Mouse (Mus musculus): ENCODE data around the gene Mc1r.
A peak's percentile ranks its signal among the peaks of the same experiment; 100 is the strongest.
"Not testable (repeated sequence)": the region's sequence is repeated elsewhere in the genome, so short reads cannot be mapped to it uniquely, and the experiment has no call there.

Gene Mc1r

DNA sequence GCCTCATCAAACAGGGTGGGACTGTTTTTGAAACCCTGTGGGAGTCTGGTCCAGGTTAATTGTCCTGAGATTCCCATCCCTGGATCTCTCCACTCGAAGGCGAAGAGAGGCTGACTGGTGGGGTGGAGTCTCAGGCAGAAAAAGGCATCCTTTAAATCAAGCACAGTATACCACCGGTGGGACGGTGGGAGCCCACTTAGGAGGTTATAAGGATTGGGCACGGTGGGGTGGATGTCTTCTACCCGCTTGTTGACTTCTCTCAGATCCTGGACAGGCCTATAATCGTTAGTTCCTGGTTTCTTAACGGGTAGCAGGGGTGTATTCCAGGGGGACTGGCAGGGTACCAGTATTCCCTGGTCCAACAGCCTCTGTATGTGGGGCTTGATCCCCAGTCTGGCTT, 24.0 kb downstream of the Mc1r start:
- DNase-seq (ENCODE audit: low read depth, low spot score), result not testable (repeated sequence)

DNA sequence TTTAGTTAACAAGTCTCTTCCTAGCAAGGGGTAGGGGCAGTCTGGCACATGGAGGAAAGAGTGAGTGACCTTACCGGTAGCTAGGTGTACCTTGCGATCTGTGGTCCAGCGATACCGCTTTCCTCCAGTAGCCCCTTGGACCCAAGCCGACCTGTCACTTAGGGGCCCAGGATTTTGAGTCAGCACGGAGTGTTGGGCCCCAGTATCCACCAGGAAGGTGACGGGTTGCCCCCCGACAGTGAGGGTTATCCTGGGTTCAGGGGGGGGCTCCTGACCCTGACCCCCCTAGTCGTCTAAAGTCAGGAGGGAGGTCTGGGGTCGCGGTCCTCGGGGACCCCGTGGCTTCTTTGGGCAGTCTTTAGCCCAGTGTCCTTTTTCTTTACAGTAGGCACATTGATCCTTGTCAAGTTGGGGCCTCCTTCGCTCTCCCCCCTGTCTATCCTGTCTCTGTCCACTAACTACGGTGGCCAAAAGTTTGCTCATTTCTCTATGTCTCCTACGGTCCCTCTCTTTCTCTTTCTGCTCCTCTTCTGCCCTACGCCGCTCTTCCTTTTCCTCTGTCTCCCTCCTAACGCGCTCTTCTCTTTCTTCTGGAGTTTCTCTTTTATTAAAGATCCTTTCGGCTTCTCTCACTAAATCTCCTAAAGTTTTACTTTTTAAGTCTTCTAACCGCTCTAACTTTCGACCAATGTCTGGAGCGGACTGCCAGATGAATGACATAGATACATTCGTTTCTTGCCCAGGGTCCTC, 24.9 kb downstream of the Mc1r start:
- DNase-seq (ENCODE audit: low read depth, low spot score), result no peak

GRCm38 (mm10) chr8:123432381-123432780, 25.5 kb downstream of the Mc1r start:
- peak; percentile 63 for DNase-seq (ENCODE audit: low read depth, low spot score)

DNA sequence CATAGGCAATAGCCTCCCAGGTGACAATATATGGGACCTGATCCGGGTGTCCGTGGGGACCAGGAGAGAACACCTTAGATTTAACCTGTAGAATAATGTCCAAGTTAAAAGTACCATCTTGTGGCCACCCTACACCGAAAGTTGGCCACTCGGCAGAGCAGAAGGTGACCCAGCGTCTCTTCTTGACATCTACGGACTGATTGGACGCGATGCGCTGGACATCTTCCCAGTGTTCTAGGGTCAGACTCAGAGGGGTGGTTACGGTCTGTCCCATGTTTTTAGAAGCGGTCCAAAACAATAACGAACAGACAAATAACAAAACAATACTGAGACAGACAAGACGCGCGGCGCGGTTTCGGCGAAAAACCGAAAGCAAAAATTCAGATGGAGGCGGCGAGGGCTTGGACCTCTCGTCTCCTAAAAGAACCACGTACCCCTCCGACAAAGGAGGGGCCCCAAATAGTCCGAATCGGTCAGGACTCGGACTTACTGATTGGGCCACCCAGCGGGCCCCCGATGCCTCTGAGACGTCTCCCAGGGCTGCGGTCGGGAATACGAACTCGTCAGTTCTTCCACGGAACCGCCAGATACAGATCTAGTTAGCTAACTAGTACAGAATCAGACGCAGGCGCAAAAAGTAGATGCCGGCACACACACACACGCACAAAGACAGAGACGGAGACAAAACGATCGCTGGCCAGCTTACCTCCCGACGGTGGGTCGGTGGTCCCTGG, 26.5 kb downstream of the Mc1r start:
- DNase-seq (ENCODE audit: low read depth, low spot score), result peak; percentile 58

DNA sequence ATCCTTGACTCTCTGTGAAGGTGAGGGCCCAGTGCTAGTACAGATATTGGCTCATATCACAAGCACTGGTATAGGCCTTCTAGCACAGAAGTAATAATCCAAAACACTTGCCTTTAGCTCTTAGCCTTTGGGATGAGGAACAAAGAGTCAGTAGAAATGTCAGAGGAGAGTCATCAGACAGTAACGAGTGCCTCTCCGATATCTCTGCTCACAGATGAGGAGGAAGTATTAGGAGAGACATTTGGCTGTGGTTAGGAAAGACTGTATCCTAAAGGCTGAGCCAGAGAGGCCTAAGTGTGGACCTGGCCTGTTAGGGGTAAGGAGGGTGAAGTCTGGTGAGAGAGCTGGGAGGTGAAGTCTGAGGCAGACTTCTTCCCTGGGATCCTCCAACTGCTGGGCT, 34.9 kb downstream of the Mc1r start:
- DNase-seq (ENCODE audit: low read depth, low spot score), result no peak

GRCm38 (mm10) chr8:123442351-123442750, 35.4 kb downstream of the Mc1r start:
- DNase-seq (ENCODE audit: low read depth, low spot score), result no peak

GRCm38 (mm10) chr8:123442871-123443575, 36.1 kb downstream of the Mc1r start:
- peak; percentile 91 for DNase-seq (ENCODE audit: low read depth, low spot score)

- no peak for DNase-seq (ENCODE audit: low read depth, low spot score)
Observed at GRCm38 (mm10) chr8:123443576-123443921, 36.6 kb downstream of the Mc1r start.

- no peak for DNase-seq (ENCODE audit: low read depth, low spot score)
Observed at GRCm38 (mm10) chr8:123444131-123444530, 37.2 kb downstream of the Mc1r start.

DNA sequence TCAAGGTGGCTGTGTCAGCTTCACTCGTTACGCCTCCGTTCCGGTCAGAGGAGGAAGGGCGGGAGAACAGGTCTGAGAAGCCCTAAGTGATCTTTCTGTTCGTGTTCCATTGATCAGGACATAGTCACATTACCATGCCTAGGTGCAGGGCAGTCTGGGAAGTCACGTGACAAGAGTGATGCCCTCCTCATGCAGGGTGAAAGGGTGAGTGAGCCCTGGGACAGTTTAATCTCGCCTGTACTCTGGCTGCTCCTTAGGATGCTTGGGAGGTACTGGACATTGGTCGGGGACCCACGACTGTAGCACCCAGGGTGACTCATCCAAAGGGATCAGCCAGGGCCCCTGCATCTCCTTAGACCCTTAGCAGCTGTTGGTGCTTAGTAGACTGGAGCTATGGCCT, 39.1 kb downstream of the Mc1r start:
- peak; percentile 44 for DNase-seq (ENCODE audit: low read depth, low spot score)

DNA sequence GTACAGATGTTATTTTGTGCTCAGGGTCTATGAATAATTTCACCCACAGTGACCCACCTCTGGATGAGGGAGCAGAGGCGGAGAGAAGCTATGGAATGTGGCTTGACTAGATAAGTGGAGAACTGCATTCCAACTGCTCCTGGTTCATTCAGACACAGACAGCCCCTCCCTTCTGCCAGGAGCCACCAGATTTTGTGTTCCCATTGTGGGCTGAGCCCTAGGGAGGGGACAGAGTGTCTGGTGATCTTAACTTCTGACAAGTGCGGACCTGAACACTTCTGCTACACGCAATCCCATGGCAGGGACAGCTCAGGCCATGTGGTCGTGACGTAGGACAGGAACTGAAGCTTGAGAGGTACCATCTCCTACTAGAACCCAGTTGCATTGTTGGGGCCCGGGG, 39.9 kb downstream of the Mc1r start:
- peak; percentile 95 for DNase-seq (ENCODE audit: low read depth, low spot score)

GRCm38 (mm10) chr8:123450783-123451182, 43.9 kb downstream of the Mc1r start:
- no peak for DNase-seq (ENCODE audit: low read depth, low spot score)

DNA sequence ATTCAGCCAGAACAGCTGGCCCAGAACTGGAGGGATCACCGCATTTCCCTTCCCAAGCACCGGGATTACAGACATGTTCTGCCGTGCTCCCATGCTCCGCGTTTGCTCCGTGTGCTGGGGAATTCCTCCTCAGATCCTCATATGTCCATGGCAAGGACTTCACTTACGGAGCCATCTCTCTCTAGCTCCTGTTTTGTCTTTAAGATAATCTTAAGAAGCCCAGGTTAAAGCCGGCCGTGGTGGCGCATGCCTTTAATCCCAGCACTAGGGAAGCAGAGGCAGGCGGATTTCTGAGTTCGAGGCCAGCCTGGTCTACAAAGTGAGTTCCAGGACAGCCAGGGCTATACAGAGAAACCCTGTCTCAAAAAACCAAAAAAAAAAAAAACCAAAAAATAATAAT, 44.8 kb downstream of the Mc1r start:
- not testable (repeated sequence) for DNase-seq (ENCODE audit: low read depth, low spot score)

DNA sequence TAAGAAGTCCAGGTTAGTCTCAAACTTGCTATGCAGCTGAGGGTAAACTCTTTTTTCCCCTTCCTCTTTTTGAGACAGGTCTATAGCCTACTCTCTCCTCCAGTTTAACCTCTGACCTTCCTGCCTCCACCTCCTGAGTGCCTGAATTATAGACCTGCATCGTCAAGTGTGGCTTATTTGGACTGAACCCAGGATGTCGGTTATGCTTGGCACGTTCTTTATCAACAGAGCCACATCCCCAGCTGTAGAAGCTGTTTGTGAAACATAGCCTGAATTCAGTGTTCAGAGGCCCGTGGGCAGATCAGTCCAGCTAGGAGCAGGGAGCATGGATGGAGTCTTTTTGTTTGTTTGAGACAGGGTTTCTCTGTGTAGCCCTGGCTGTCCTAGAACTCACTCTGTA, 45.2 kb downstream of the Mc1r start:
- DNase-seq (ENCODE audit: low read depth, low spot score), result no peak

DNA sequence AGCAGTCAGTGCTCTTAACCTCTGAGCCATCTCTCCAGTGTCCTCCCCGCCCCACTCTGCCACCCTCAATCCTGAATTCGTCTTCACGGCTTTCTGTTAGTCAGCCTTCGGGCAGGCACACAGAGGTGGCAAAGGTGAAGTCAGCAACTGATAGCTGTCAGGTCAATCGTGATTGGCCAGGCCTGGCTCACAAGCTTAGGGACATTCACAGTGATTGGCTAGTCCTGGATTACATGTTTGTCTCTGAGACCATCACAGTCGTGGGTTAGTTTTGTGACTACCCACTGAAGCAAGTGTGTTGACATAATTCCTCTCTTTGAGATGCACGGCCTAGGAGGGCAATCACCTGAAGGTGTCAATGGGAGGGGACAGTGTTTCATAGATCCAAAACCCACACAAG, 46.4 kb downstream of the Mc1r start:
- DNase-seq (ENCODE audit: low read depth, low spot score), result peak; percentile 65

- peak; percentile 99 for DNase-seq (ENCODE audit: low read depth, low spot score)
Observed at GRCm38 (mm10) chr8:123453951-123454350, 47.0 kb downstream of the Mc1r start.

- no peak for DNase-seq (ENCODE audit: low read depth, low spot score)
Observed at GRCm38 (mm10) chr8:123454559-123454958, 47.7 kb downstream of the Mc1r start.

All from R1 (cell line).